Mouse (Mus musculus) liver, postnatal 0 days (tissue): ENCODE measurements around the gene Scamp1.

Experiments used
- CTCF ChIP-seq: sonication (generic); IDR thresholded peaks from 2 replicates; pipeline ENCODE4 v1.5.1; 2016; ENCODE audit warnings: antibody characterized with exemption, low read depth
- EP300 ChIP-seq: IDR thresholded peaks from 2 replicates; pipeline ENCODE4 v1.6.1; 2016; ENCODE audit warnings: antibody characterized with exemption, low read depth, mild to moderate bottlenecking

DNA sequence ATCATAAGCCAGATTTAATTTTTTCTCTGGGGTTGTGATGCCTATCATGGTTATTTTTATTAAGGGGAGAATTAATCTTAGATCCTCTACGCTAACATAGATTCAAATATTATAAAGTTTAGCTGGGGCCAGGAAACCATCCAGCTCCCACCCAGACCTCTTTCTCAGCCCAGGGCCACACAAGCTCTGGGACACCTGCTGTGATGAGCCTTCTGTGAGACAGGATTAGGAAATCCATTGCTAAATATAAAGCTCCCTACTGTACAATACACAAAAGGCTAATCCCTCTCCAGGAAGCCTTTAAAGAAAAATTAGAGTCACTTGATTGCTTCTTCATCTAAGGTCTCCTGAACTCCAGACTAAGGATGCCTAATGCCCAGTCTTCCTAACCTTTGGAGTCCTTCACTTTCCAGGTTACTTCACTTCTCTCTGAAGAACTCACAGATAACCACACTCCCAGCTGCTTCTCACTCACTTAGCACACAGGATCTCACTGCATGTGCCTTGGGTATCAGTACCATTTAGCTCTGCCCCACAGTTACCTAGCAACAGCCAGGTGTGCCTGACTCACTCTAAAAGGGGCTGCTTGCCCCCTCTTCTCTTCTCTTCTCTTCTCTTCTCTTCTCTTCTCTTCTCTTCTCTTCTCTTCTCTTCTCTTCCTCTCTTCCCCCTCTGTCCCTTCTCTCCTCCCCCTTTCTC, 35.6 kb upstream of the Scamp1 start:
- no peak for TF ChIP-seq CTCF
- TF ChIP-seq EP300, result no peak
